Mouse (Mus musculus): ENCODE results near the gene Ndrg3.

Gene Ndrg3

DNA sequence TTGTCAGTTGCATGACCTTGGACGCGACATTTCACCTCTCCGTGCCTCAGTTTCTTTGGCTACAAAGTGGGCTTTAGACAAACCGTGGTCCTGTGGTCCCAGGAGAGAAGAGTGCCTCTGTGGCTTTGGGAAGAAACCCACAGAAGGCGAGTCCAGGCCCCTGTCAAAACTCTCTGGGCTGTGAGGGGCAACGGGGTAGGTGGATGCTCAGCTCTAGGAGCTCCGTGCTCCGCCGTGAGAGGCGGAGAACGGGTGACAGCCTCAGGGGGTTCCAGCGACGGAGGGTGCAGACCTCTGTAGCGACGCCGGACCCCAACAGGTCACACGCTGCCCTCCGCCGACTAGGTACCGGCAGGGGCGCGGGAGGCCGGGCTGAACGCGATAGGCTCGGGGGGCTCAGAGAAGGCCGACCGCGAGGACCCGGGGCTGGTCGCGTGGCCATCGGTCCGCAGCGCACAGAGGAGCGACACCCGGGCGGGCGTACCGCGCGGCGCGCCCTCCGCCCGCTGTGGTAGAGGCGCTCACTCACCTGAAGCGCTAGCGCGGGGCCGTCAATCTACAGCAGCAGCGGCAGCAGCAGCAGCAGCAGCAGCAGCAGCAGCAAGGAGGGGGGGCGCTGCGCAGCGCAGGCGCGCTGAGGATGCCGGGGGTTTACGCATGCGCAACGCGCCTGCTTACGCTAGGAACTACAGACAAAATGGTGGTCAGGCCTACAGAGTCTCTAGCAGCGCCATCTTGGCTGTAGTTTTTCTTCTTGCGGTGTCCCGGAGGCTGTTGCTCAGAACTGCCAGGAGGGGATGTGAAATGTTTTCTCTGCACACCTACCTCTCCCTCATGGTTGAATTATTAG is at the start of gene Ndrg3:
Gene Ndrg3, minus strand, starts transcription at position 587 of the 850 bp plus-strand sequence.
- DNase-seq, result peak; percentile 98

- DNase-seq, result no peak
Measured at GRCm38 (mm10) chr2:157041421-157041820, 49.6 kb upstream of the Ndrg3 start.

DNA sequence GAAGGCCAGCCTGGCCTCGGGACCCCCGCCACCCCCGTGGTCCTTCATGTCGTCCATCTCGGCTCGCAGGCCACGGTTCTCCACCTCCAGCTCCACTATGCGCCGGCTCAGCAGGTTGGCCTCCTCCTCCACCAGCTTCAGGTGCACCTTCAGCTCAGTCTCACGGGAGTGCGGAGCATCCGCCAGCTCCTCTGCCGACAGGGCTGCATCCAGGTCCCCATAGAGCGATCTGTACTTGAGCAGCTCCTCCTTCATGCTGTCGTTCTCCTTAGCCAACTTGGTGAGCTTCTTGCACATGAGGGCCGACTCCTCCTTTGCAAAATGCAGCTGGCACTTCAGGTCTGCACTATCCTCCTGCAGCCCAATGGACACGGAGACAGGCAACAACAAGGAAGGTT is 48.8 kb upstream of the Ndrg3 start:
- no peak for DNase-seq

DNA sequence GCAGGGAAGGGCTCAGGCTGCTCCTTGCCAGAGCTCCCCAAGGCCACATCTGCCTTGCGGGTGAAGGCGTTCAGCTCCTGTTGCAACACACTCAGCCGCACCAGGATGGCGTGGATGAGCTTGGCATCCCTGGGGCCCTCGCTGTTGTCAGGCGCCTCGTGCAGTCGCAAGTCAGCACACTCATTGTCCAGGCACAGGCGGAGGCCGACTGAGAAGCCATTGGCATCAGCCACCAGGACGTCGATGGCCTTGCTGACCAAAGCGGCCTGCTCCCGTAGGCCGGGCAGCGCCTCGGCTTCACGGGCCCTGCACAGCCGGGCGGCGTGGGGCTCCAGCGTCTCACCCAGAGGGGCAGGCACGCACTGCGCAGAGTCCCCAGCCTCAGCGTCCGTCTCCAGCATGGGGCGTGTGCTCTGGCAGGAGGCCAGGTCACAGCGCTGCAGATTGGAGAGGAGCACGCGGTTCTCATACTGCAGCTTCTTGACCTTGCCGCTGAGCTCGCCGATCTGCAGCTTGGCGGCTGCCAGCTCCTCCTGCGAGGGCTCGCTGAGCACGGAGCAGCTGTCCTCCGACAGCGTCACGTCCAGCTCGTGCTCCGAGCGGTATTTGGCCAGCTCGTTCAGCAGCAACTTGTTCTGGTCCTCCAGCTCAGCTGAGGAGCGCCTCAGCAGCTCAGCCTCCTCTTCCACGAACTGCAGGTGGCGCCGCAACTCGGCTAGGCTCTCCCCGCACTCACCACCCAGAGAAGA is 48.2 kb upstream of the Ndrg3 start:
- DNase-seq, result no peak

- no peak for DNase-seq
Measured at GRCm38 (mm10) chr2:157037303-157037702, 45.4 kb upstream of the Ndrg3 start.

DNA sequence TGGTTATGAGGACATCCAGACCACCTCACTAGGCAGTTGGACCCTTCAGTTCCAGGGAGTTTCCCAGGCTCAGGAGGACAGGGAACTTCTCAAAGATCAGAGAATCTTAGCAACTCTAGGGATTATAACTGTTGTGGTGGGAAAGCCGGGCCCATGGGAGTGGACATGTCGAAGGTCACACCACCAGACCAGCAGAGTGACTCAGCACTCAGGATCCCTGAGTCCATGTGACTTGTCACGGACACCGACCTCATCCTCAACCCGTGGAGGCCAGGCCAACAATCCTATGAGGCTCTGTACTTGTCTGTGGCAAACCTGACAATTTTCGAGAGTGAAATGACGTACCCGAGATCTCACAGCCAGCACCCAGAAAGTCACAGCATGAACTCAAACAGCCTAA is 44.5 kb upstream of the Ndrg3 start:
- DNase-seq, result no peak

DNA sequence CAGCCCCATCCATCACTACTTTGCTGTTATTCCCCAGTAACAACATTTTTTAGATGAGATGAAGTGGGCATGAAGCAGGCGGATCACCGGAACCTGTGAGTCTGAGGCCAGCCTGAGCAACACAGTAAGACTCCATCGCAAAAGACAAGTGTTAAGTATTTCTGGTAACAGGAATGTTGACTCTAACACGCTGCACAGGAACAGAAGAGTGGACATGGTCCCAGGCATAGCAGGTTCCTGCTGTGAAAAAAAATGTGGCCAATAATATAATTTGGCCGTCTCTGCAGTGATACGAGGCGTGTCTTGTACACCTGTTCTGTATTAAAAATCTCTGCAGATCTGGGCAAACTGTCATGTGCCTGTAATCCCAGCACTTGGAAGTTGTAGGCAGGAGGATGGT is 43.5 kb upstream of the Ndrg3 start:
- no peak for DNase-seq

DNA sequence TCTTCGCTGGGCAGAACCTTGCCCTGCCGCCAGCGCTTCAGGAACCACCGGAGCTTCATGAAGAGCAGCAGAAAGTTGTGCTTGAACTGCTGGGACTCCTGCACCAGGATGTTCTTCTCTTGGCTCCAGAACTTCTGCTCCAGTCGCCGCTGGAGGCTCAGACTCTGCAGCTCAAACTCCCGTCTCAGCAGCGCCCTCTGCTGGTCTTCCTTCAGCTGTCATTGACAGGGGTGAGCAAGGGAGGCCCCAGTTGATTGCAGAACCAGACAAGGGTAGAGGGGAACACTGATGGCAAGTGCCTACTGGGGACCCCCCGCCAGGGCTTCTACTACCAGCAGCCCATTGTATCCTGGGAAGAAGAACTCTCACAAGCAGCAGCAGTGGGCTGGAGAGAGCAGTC is 38.9 kb upstream of the Ndrg3 start:
- peak; percentile 85 for DNase-seq

DNA sequence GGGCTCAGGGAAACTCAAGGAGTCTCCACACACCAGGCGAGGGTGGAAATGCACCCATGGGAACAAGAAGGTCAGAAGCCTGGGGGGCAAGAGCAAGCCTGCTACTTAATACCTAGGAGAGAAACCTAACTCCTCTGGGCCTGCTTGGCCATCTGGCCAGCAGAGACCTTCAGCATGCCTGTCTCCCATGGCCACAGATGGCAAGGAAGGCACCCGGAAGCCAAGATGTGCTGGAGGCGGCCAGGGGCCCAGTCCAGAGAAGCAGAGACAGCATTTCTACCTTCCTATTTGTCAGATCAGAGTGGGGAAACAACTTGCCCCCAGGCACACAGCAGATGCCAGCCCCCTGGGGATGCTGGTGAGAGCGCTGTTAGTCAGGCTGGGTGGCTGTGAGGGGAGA is 36.4 kb upstream of the Ndrg3 start:
- DNase-seq, result no peak

DNA sequence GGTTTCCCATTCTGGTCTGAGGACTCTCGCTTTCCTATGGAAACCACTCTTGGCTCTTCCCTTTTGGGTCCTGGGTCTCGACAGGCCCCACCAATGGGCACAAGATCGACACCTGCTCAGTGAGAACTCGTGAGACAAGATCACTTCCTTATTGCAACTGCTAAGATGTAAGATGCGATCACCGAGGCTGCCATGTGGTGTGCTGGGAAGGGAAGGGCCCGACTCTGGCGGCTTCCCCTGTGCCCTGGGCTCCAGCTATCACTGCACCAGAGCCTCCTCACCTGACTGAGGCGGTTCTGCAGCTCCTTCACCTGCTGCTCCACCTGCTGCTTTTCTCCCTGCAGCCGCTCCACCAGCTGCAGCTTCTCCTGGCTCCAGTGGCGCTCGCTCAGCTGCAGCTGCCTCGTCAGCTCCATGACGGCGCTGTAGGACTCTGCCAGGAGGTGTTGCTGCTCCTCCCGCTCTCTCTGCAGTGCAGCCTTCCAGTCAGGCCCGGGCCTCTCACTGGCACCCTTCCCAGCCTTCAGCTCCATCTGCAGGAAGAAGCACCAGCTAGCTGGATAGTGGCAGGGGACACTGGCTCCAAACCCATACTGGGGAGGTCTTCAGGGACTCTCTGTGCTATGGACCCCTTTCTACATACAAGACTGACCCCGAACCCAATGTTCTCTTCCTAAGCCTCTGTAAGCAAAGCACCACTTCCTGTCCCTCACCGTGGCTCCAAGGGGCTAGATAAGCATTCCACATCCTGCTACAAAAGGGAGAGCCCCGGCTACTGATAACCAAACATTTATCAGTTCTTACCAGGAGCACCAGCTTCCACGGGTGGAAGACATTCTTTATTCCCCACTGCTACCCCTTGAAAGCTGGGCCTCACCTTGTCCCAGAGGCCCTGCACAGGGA is 35.5 kb upstream of the Ndrg3 start:
- DNase-seq, result no peak

- DNase-seq, result no peak
Measured at GRCm38 (mm10) chr2:157021156-157021555, 29.3 kb upstream of the Ndrg3 start.

- no peak for DNase-seq
Measured at GRCm38 (mm10) chr2:157019228-157019627, 27.4 kb upstream of the Ndrg3 start.

- DNase-seq, result no peak
Measured at GRCm38 (mm10) chr2:157016529-157017270, 24.8 kb upstream of the Ndrg3 start.

DNA sequence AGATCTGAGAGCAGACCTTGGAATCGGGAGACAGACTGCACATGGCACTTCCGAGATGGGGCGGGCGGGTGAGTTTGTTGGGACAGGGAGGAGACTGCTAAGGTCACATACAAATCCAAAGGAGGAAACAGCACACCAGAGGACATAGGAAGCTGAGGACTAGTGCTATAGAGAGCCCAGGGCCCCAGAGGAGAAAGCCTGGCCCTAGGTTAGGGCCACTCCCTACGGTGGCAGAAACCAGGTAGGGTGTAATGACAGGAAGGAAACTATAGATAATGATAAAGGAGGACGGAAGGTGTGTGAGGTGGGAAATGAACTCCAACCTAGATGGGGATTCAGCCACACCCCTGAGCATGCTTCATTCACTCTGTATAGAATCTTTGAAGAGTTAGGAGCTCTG is 20.5 kb upstream of the Ndrg3 start:
- no peak for DNase-seq

DNA sequence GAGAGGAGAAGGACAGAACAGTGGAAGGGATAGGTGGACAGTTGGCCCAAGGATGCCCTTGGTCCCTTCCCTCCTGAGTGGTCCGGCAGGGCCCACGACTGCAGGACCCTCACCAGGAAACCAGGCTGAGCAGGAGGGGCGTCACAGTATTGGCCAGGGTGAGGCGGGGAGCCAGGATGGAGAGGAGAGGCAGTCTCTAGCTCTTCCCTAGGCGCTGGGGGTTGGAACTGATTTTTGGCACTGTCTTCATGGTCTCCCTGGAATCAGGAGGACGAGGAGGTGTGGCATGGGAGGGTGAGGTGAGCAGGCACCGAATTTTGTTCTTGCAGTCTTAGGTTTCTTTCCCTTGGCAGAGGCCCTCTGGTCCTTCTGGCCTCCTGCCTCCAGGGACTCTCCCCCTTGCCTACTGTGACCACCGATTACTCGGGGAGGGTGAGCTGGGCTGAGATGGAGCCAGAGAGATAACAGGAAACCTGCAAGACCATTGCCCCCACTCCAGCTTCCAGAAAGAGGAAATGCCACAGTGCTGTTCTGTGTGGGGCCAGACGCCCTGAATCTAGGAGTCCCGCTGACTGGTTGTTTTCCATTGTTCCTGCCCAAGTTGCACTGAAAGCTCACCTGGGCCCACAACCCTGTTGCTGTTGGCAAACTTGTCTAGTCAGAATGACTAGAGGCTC is 18.9 kb upstream of the Ndrg3 start:
- no peak for DNase-seq

DNA sequence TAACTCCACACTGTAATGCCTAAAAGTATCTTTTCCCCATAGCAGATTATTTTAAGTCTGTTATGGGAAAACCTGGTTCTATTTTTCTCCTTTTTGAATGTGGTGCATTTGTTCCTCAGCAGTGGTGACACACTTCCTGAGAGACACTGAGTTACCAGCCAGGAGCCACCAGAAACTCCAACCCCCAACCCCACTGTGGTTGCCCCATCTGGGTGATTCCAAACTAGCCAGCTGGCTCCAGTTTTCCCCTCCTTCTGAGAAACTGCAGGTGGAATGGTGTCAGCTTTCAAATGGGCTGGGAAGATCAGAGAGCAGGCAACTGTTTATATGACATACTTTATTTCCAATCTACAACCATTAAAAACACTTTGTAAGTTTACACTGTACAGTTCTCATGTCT is 18.3 kb upstream of the Ndrg3 start:
- DNase-seq, result no peak

GRCm38 (mm10) chr2:157008509-157008908 is 16.7 kb upstream of the Ndrg3 start:
- DNase-seq, result no peak

GRCm38 (mm10) chr2:157007234-157007596 is 15.4 kb upstream of the Ndrg3 start:
- DNase-seq, result no peak

- peak; percentile 90 for DNase-seq
Measured at GRCm38 (mm10) chr2:157006511-157007233, 14.8 kb upstream of the Ndrg3 start, which contains the start of gene Dsn1. TSS of gene Dsn1 (minus strand) at chr2:157007154.

DNA sequence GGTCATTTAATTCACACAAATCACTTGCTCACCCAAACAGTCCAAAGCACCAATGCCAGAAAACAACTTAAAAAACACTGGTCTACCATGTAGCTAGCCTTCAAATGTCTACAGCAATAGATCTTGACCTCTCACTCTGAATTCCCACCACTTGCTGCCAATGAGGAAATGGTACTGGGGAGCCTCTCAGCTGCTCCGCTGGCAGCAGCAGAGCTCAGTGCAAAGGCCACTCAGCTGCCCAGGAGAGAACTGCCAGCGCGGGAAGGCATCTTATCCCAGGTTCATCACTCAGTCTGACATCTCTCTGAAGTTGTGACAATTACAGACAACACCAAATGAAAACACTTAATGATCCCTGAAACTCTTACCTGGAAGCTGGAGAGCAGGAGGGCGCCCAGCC is 10.5 kb upstream of the Ndrg3 start:
- DNase-seq, result no peak

DNA sequence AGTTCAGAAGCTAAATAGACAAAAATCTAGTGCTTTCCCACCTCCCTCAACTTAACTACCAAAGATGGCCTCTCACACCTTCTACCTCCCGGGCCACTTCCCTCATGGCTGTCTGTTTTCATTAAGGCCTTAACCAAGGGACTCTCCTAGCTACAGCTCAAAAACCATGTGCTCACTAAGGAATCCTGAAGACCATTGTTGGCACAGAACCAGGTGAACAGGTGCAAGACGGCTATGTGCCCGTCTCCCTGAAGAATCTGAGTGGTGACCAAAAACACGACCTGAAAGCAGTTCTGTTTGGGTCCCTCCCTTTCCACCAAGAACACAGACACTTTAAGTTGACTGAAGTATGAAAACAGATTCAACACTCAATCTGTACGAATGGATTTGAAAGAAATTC is 6.4 kb upstream of the Ndrg3 start:
- no peak for DNase-seq

All from retina, postnatal 1 day (tissue).